Mouse (Mus musculus) heart, postnatal 0 days (tissue): ENCODE measurements at regions not wholly inside any gene's neighbourhood (a gene's known extent, or its start where the extent isn't known, plus 50 kb on each side); places are given as distances from the start of the nearest gene placed in this dataset.

Experiments
- CTCF ChIP-seq: IDR thresholded peaks from 2 replicates; pipeline ENCODE4 v1.5.1; 2016; ENCODE audit warnings: antibody characterized with exemption, control low read depth, low read depth
- EP300 ChIP-seq: IDR thresholded peaks from 2 replicates; pipeline ENCODE4 v1.6.1; 2016; ENCODE audit warnings: antibody characterized with exemption, low read depth

DNA sequence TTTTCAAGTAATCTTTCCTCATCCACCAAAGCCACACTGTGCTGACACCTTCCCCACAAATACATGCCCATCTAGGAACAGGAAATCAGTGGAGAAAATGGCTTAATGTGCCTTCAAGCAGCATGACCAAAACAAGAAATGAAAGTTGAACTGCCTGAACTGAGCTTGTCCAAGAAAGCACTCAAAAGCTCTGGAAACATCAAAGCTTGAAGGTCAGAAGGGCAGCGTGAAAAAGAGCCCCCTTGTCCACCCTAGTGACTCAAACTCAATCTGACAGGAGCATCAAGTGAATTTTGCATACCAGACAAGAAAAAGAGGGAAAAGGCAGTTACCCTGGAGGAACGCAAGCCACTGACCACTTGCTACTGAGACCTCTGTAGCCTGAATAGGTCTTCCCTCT, 373.1 kb upstream of the Npvf start:
- TF ChIP-seq CTCF, result no peak
- TF ChIP-seq EP300, result no peak
